Mouse (Mus musculus) ES-E14 (cell line): Measurements from ENCODE around the gene C87414. TPM values are rescaled to one million over a fixed set of nuclear protein-coding genes. Genes with fewer than 3 reads are reported as not detected.
"Not testable (repeated sequence)": the region's sequence is repeated elsewhere in the genome, so short reads cannot be mapped to it uniquely, and the experiment has no call there.

Experiments used
- DNase-seq: peaks from one replicate; pipeline ENCODE4 v3.0.0-alpha.2; 2013; ENCODE audit warnings: low read depth, low spot score
- H3K27ac ChIP-seq: 2 replicates; pipeline ENCODE4 v1.5.1; 2012; ENCODE audit warnings: low read depth, mild to moderate bottlenecking, low read length, moderate library complexity, mixed read lengths; ENCODE audit not compliant: poor library complexity, insufficient read depth, severe bottlenecking
- H3K36me3 ChIP-seq: 2 replicates; pipeline ENCODE4 v1.6.1; 2012; ENCODE audit warnings: mild to moderate bottlenecking, low read length, moderate library complexity, mixed read lengths; ENCODE audit not compliant: control insufficient read depth, poor library complexity, insufficient read depth, severe bottlenecking
- H3K4me1 ChIP-seq, 2 experiments: fragments of 150-350 bp in 1 of 2; sonication (generic) in 1 of 2; 2 replicates each; pipeline ENCODE4 v1.6.1; 2012; ENCODE audit warnings: low read length in 2 of 2, mild to moderate bottlenecking in 1 of 2, mixed read lengths in 1 of 2; ENCODE audit not compliant: control insufficient read depth in 2 of 2, insufficient read depth in 2 of 2, poor library complexity in 1 of 2
- H3K4me3 ChIP-seq, 2 experiments: fragments of 150-350 bp in 1 of 2; sonication (generic) in 1 of 2; 2 replicates each; pipeline ENCODE4 v1.5.1; 2012; ENCODE audit warnings: low read length in 2 of 2, low read depth in 1 of 2, mild to moderate bottlenecking in 1 of 2, mixed read lengths in 1 of 2; ENCODE audit not compliant: insufficient read depth in 1 of 2, poor library complexity in 1 of 2, severe bottlenecking in 1 of 2
- H3K9ac ChIP-seq: 2 replicates; pipeline ENCODE4 v1.6.1; 2012; ENCODE audit warnings: low read depth, mild to moderate bottlenecking, low read length, mixed read lengths; ENCODE audit not compliant: poor library complexity, insufficient read depth, severe bottlenecking
- H3K9me3 ChIP-seq: fragments of 150-350 bp; sonication (generic); 2 replicates; pipeline ENCODE4 v1.6.1; 2012; ENCODE audit warnings: low read depth, mild to moderate bottlenecking, low read length; ENCODE audit not compliant: control insufficient read depth, insufficient read depth
- in situ Hi-C, 2 experiments: fragments of 600-800 bp; cut with MboI; formaldehyde crosslinking; loops; one replicate each; pipeline ENCODE4 v1.15.1; 2025; ENCODE audit warnings: low sequenced_read_pairs in 2 of 2, inconsistent platforms in 1 of 2; ENCODE audit not compliant: unreplicated experiment in 2 of 2
- total RNA-seq: library from RNA; depleted of rRNA; stranded (reverse); fragments of 300-350 nt; gene quantifications from 2 replicates; pipeline ENCODE4 v1.2.3, GENCODE M21; 2012; rRNA removed

Gene C87414
- total RNA-seq = not detected in 2 replicates

GRCm38 (mm10) chr5:93671451-93671850, at the start of gene C87414:
Gene C87414 (minus strand): TSS chr5:93671551.
- H3K36me3 ChIP-seq, H3K27ac ChIP-seq, H3K4me1 ChIP-seq, in situ Hi-C loops, H3K9ac ChIP-seq, H3K9me3 ChIP-seq, H3K4me3 ChIP-seq, DNase-seq: not testable (repeated sequence)

- H3K4me1 ChIP-seq, H3K27ac ChIP-seq, H3K36me3 ChIP-seq, in situ Hi-C loops, H3K9ac ChIP-seq, H3K4me3 ChIP-seq, DNase-seq, H3K9me3 ChIP-seq: not testable (repeated sequence)
Measured at GRCm38 (mm10) chr5:93684661-93685060, 13.3 kb upstream of the C87414 start.

Other genes with a start within 250 kb of the C87414 start
- gene Gm16427, start 131.4 kb downstream of the C87414 start, total RNA-seq = not detected in 2 replicates
- not detected in 2 replicates for gene Gm7792, start 172.2 kb upstream of the C87414 start, total RNA-seq